Mouse (Mus musculus) liver, embryonic 14.5 days (tissue): ENCODE data around the gene Mtfr1l. TPM values are rescaled to one million over a fixed set of nuclear protein-coding genes. Genes with fewer than 3 reads are reported as not detected.

Experiments used
- ATAC-seq: fragments of 200-750 bp; cut with Nextera tagmentation; 2 replicates; pipeline ENCODE4 v1.8.0; 2017; ENCODE audit warnings: moderate number of reproducible peaks, mild to moderate bottlenecking, moderate library complexity; ENCODE audit not compliant: insufficient read depth
- DNase-seq, 3 experiments: peaks; one replicate each; pipeline ENCODE4 v3.0.0-alpha.2; 2012 to 2013; ENCODE audit warnings: low read depth in 3 of 3, low spot score in 3 of 3
- H3K27ac ChIP-seq: fragments of 300-500 bp; sonication (generic); 2 replicates; pipeline ENCODE4 v1.5.1; 2014; ENCODE audit warnings: moderate library complexity, mild to moderate bottlenecking, control low read depth, inconsistent platforms
- H3K27me3 ChIP-seq: fragments of 300-500 bp; sonication (generic); 2 replicates; pipeline ENCODE4 v1.6.1; 2014; ENCODE audit warnings: mild to moderate bottlenecking, low read length, moderate library complexity; ENCODE audit not compliant: control insufficient read depth, insufficient read depth
- H3K36me3 ChIP-seq: fragments of 300-500 bp; sonication (generic); replicated peaks from 2 replicates; pipeline ENCODE4 v1.6.1; 2014; ENCODE audit warnings: low read depth; ENCODE audit not compliant: control insufficient read depth, insufficient read depth
- H3K4me1 ChIP-seq, 2 experiments: fragments of 200-500 bp in 1 of 2; fragments of 300-500 bp in 1 of 2; sonication (generic) in 1 of 2; replicated peaks; 2 replicates each; pipeline ENCODE4 v1.6.1; 2012 to 2014; ENCODE audit warnings: antibody characterized with exemption in 1 of 2, inconsistent platforms in 1 of 2, low read length in 1 of 2; ENCODE audit not compliant: control insufficient read depth in 2 of 2, insufficient read depth in 2 of 2
- H3K4me2 ChIP-seq: fragments of 300-500 bp; sonication (generic); 2 replicates; pipeline ENCODE4 v1.6.1; 2014; ENCODE audit warnings: low read depth, mild to moderate bottlenecking, control low read depth, moderate library complexity
- H3K4me3 ChIP-seq, 2 experiments: fragments of 200-500 bp in 1 of 2; fragments of 300-500 bp in 1 of 2; sonication (generic) in 1 of 2; 2 replicates each; pipeline ENCODE4 v1.5.1; 2012 to 2014; ENCODE audit warnings: low read depth in 2 of 2, low read length in 2 of 2, mild to moderate bottlenecking in 2 of 2, control low read depth in 1 of 2, inconsistent platforms in 1 of 2, moderate library complexity in 1 of 2; ENCODE audit not compliant: insufficient read depth in 1 of 2
- H3K9ac ChIP-seq: fragments of 300-500 bp; sonication (generic); replicated peaks from 2 replicates; pipeline ENCODE4 v1.6.1; 2014; ENCODE audit warnings: mild to moderate bottlenecking, control low read depth, moderate library complexity
- H3K9me3 ChIP-seq: fragments of 300-500 bp; sonication (generic); 2 replicates; pipeline ENCODE4 v1.6.1; 2016; ENCODE audit warnings: low read length, mixed read lengths; ENCODE audit not compliant: control insufficient read depth
- CTCF ChIP-seq: IDR thresholded peaks from 2 replicates; pipeline ENCODE4 v1.5.1; 2016; ENCODE audit warnings: antibody characterized with exemption, low read depth, control low read depth
- EP300 ChIP-seq: IDR thresholded peaks from 2 replicates; pipeline ENCODE4 v1.6.1; 2016; ENCODE audit warnings: antibody characterized with exemption, low read depth
- WGBS: fragments of 180-500 bp; shearing (Covaris S2); extraction: QIAGEN DNeasy Blood & Tissue Kit; methylation state at CpG from one replicate; pipeline ENCODE4 v1.1.7; 2014; ENCODE audit not compliant: insufficient replicate concordance; 5-methylcytosine and 5-hydroxymethylcytosine counted together
- polyA plus RNA-seq, 2 experiments: library from polyadenylated mRNA; depleted of rRNA in 1 of 2; stranded (reverse) in 1 of 2; unstranded in 1 of 2; fragments of >200 nt; fragmentation: Nextera tagmentation in 1 of 2; extraction: Ambion mirVana in 1 of 2; gene quantifications; 2 replicates each; pipeline versions ENCODE4 v1.2.1 to v1.2.3; 2012 to 2014

The Mtfr1l gene
- polyA plus RNA-seq, 2 experiments = 28.4 to 41.6 TPM

- peaks cover 0 to 3% of the 10 kb centered on the region in 2 experiments; a peak in 1 of 4 replicates for H3K4me1 ChIP-seq
- no peaks in the 10 kb centered on the region for H3K9me3 ChIP-seq
- H3K4me3 ChIP-seq = no peak overlapping the region
- H3K9ac ChIP-seq = no peak overlapping the region
- H3K27me3 ChIP-seq = no peaks in the 10 kb centered on the region
- DNase-seq (peak; percentile 61 to 70 (median 61)), ATAC-seq (peak; percentile 44; the same call in 1 of the 2 replicates)
- no peaks in the 10 kb centered on the region for H3K36me3 ChIP-seq
- 3% methylated on average over 5 of the region's 5 CpGs for WGBS
- no peak overlapping the region for H3K27ac ChIP-seq
- H3K4me2 ChIP-seq = no peak overlapping the region
- TF ChIP-seq CTCF = peak; percentile 97
- no peak for TF ChIP-seq EP300
Observed at GRCm38 (mm10) chr4:134543261-134543660, 8.1 kb upstream of the Mtfr1l start.

DNA sequence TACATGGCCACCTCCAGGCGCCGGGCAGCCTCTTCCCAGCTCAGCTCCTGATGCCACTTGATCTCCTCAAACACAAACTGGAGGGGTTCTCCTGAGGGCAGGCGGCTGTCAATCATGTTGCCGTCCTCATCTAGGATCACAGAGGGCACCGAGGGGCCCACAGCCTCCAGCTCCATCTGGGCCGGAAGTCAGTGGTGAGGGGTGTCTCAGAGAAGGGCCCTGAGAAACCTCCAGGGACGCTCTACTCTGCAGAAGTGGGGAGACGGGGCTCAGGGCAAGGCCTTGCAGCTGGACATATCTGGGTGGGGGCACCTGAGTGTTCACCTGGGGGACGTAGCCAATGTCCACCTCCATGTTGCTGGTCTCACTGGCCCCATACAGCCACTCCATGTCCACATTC lies 7.5 kb upstream of the Mtfr1l start:
- H3K4me1 ChIP-seq = no peaks in the 10 kb centered on the region; a peak in 1 of 4 replicates
- no peak for ATAC-seq
- 72% methylated on average over 9 of the region's 9 CpGs for WGBS
- H3K36me3 ChIP-seq = no peaks in the 10 kb centered on the region
- TF ChIP-seq EP300 = no peak
- no peak for TF ChIP-seq CTCF
- no peak overlapping the region for H3K4me3 ChIP-seq
- H3K4me2 ChIP-seq = no peak overlapping the region
- H3K27me3 ChIP-seq = no peaks in the 10 kb centered on the region
- DNase-seq = no peak
- H3K9ac ChIP-seq = no peak overlapping the region
- no peak overlapping the region for H3K27ac ChIP-seq
- H3K9me3 ChIP-seq = no peaks in the 10 kb centered on the region

DNA sequence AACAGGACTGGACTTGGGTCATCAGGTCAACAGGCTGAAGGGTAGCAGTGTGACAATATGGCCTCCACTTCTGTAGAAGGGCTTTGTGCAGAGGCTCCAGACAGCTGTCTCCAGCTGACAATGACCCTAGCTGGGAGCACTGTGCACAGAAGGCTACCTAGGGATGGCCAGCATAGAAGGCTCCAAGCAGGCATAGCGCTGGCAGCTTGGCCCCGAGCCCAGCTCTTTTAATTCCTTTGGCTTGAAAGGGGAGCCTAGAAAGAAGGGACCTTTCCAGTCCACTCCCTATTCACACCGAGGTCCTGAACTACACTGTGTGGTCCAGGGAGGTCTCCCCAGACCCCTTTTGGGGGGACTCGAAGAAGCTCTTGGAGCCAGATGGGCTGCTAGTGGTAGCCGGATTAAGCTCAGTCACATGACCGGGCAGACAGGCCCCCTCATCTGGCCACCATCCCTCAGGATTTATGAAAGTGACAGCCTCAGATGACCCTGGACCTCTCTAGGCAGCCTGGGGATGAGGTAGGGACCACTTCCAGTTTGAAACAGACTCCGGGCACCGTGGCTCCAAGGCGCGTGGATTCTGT lies 3.9 kb upstream of the Mtfr1l start:
- Histone ChIP-seq H3K9ac (no peak overlapping the region), H3K4me1 (peaks cover 6% of the 10 kb centered on the region in 2 experiments), H3K27ac (no peak overlapping the region), H3K4me2 (no peak overlapping the region), H3K36me3 (no peaks in the 10 kb centered on the region), H3K4me3 (no peak overlapping the region), H3K9me3 (no peaks in the 10 kb centered on the region), H3K27me3 (no peaks in the 10 kb centered on the region)
- DNase-seq = no peak
- 71% methylated on average over 10 of the region's 10 CpGs for WGBS
- TF ChIP-seq EP300 = no peak
- no peak for ATAC-seq

GRCm38 (mm10) chr4:134535787-134536151 lies 582 bp upstream of the Mtfr1l start:
- H3K4me3 ChIP-seq = peak overlapping the region; percentile 62 to 86

GRCm38 (mm10) chr4:134534124-134534886 lies 882 bp downstream of the Mtfr1l start:
- TF ChIP-seq EP300 (no peak), CTCF (no peak)
- Histone ChIP-seq H3K27ac (peak overlapping the region; percentile 14), H3K9ac (peak overlapping the region; percentile 70), H3K4me3 (peak overlapping the region; percentile 76 to 86), H3K36me3 (peaks cover 3% of the 10 kb centered on the region), H3K4me1 (peaks cover 21% of the 10 kb centered on the region in 2 experiments), H3K27me3 (no peaks in the 10 kb centered on the region), H3K4me2 (peak overlapping the region; percentile 81), H3K9me3 (no peaks in the 10 kb centered on the region)
- WGBS = under 1% methylated on average over 56 of the region's 57 CpGs
- peak in 2 of 3 experiments; percentile 49 to 57 for DNase-seq
- ATAC-seq = peak; percentile 59

More at GRCm38 (mm10) chr4:134535787-134536151, 582 bp upstream of the Mtfr1l start:
- H3K4me2 ChIP-seq = peak overlapping the region; percentile 81
- no peaks in the 10 kb centered on the region for H3K36me3 ChIP-seq
- DNase-seq (no peak), ATAC-seq (peak; percentile 7; the same call in 1 of the 2 replicates)
- no peak overlapping the region for H3K27ac ChIP-seq
- 14% methylated on average over 8 of the region's 8 CpGs for WGBS
- no peaks in the 10 kb centered on the region for H3K27me3 ChIP-seq
- H3K4me1 ChIP-seq = peaks cover 21% of the 10 kb centered on the region in 2 experiments
- no peaks in the 10 kb centered on the region for H3K9me3 ChIP-seq
- H3K9ac ChIP-seq = peak overlapping the region; percentile 52
- TF ChIP-seq CTCF = no peak
- TF ChIP-seq EP300 = no peak
